Mouse (Mus musculus) MEL (cell line): ENCODE results near the gene Syn3.

ENCODE experiments used
- CHD2 ChIP-seq: IDR thresholded peaks from 2 replicates; pipeline ENCODE4 v1.6.1; 2011; ENCODE audit warnings: low read length, improper control_type of control experiment
- CTCF ChIP-seq, 3 experiments: IDR thresholded peaks in 2 of 3; conservative IDR thresholded peaks in 1 of 3; 2 replicates each; pipeline ENCODE4 v1.5.1; 2011 to 2012; ENCODE audit warnings: low read length in 3 of 3, low read depth in 2 of 3, mild to moderate bottlenecking in 2 of 3, improper control_type of control experiment in 1 of 3, inconsistent platforms in 1 of 3, mixed read lengths in 1 of 3, moderate library complexity in 1 of 3; ENCODE audit not compliant: control insufficient read depth in 1 of 3, insufficient read depth in 1 of 3, poor library complexity in 1 of 3, severe bottlenecking in 1 of 3
- MYC ChIP-seq: IDR thresholded peaks from 2 replicates; pipeline ENCODE4 v1.6.1; 2011; ENCODE audit warnings: low read depth, mild to moderate bottlenecking, low read length, improper control_type of control experiment, moderate library complexity
- POLR2A ChIP-seq, 2 experiments: IDR thresholded peaks; 2 replicates each; pipeline ENCODE4 v1.6.1; 2011 to 2012; ENCODE audit warnings: low read length in 2 of 2, mild to moderate bottlenecking in 2 of 2, control low read depth in 1 of 2, improper control_type of control experiment in 1 of 2, low read depth in 1 of 2, moderate library complexity in 1 of 2; ENCODE audit not compliant: control insufficient read depth in 1 of 2, insufficient read depth in 1 of 2, poor library complexity in 1 of 2

DNA sequence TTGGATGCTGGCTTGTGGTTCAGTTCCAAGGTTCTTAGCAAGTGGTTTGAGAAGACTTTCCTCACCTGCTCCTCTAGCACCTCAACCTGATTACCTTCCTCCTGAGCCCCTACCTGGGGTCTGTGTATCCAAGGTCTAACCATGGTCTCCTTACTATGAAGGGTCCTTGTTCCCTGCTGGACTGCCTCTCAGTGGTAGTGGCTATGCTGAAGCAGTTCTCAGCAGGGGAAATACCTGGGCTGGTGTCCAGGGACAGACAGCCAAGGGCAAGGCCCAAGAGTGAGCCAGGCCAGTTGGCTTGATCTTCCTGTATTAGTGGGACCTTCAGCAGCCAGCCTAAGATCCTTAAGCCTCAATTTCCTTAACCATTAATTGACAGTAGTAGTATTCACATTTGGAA is 294.8 kb downstream of the Syn3 start:
- TF ChIP-seq CHD2 (no peak), MYC (no peak), CTCF (IDR thresholded peaks at IDR 0.05 in 2 of 3, conservative IDR thresholded peaks at IDR 0.05 in 1 of 3; ENCODE audit: control insufficient read depth in 1 of 3, insufficient read depth in 1 of 3, low read depth in 2 of 3, low read length in 3 of 3, poor library complexity in 1 of 3, severe bottlenecking in 1 of 3) (no peak), POLR2A (IDR thresholded peaks at IDR 0.05; ENCODE audit: control insufficient read depth in 1 of 2, insufficient read depth in 1 of 2, low read depth in 1 of 2, low read length in 2 of 2, poor library complexity in 1 of 2) (no peak)
